Mouse (Mus musculus): ENCODE results near the gene Dcaf15.

Dcaf15 gene

GRCm38 (mm10) chr8:84104697-84105609 is at the start of gene Dcaf15:
Gene Dcaf15, minus strand, starts transcription at chr8:84104768.
- DNase-seq: peak; percentile 97 to 99

GRCm38 (mm10) chr8:84149181-84149580 is 44.6 kb upstream of the Dcaf15 start:
- no peak for DNase-seq

- DNase-seq: peak in 1 of 2 experiments; percentile 41
Measured at GRCm38 (mm10) chr8:84148531-84148850, 43.9 kb upstream of the Dcaf15 start.

- DNase-seq: peak; percentile 94 to 97
Measured at GRCm38 (mm10) chr8:84147769-84148530, 43.4 kb upstream of the Dcaf15 start, which contains the start of the genes Cc2d1a and 4930432K21Rik. Gene Cc2d1a, minus strand, starts transcription at chr8:84147936. Gene 4930432K21Rik, plus strand, starts transcription at chr8:84148025.

GRCm38 (mm10) chr8:84147324-84147766 is 42.8 kb upstream of the Dcaf15 start:
- DNase-seq: peak in 1 of 2 experiments; percentile 67

- no peak for DNase-seq
Measured at GRCm38 (mm10) chr8:84144636-84145245, 40.2 kb upstream of the Dcaf15 start.

- no peak for DNase-seq
Measured at GRCm38 (mm10) chr8:84140838-84141237, 36.3 kb upstream of the Dcaf15 start.

GRCm38 (mm10) chr8:84137848-84138247 is 33.3 kb upstream of the Dcaf15 start:
- DNase-seq: no peak

GRCm38 (mm10) chr8:84132225-84132624 is 27.7 kb upstream of the Dcaf15 start:
- no peak for DNase-seq

GRCm38 (mm10) chr8:84130806-84131205 is 26.2 kb upstream of the Dcaf15 start:
- DNase-seq: peak; percentile 83 to 86

GRCm38 (mm10) chr8:84128277-84128676 is 23.7 kb upstream of the Dcaf15 start:
- no peak for DNase-seq

- no peak for DNase-seq
Measured at GRCm38 (mm10) chr8:84127202-84127901, 22.8 kb upstream of the Dcaf15 start.

- no peak for DNase-seq
Measured at GRCm38 (mm10) chr8:84126742-84127141, 22.2 kb upstream of the Dcaf15 start.

- no peak for DNase-seq
Measured at GRCm38 (mm10) chr8:84125656-84126055, 21.1 kb upstream of the Dcaf15 start, which contains the start of gene Podnl1. Gene Podnl1, plus strand, starts transcription at chr8:84125989.

GRCm38 (mm10) chr8:84122151-84122550 is 17.6 kb upstream of the Dcaf15 start:
- no peak for DNase-seq

- DNase-seq: no peak
Measured at GRCm38 (mm10) chr8:84115646-84116045, 11.1 kb upstream of the Dcaf15 start.

GRCm38 (mm10) chr8:84106216-84107040 is 1.9 kb upstream of the Dcaf15 start:
- no peak for DNase-seq

- DNase-seq: no peak
Measured at GRCm38 (mm10) chr8:84105676-84106075, 1.1 kb upstream of the Dcaf15 start.

- peak in 1 of 2 experiments; percentile 77 for DNase-seq
Measured at GRCm38 (mm10) chr8:84104221-84104620, 347 bp downstream of the Dcaf15 start.

GRCm38 (mm10) chr8:84103601-84104000 is 967 bp downstream of the Dcaf15 start:
- peak in 1 of 2 experiments; percentile 55 for DNase-seq
